In the genomic region with DNA sequence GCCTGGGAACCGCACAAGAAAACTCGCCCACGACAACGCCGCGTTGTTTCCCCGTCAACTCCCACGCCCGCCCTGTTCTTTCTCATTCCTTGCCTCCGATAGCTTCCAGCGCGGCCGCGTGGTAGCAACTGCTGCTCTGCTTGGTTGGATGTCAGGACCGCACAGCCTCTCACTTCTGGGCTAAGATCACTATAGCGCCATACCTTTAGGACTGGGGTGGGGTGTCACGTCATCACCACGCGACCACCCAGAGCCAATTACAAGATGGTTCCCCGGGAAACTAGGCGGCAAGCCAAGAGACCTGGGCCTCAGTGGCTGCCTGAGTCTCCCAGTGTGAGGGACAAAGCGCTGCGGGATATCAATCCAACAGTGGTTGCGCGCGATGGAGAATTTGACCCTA, we compare ENCODE assay signal across 8 mouse cellular contexts. TPM values are rescaled to one million over a fixed set of nuclear protein-coding genes. Genes with fewer than 3 reads are reported as not detected.
DNase-seq lines count a peak whose midpoint lies in the region; ATAC-seq and TF ChIP-seq lines count a peak whose summit lies in the region.

No protein-coding gene starts in this region.

- DNase-seq in adrenal gland, postnatal 4 days (ENCODE audit: low spot score in 2 of 2): peak; percentile 25 to 44
- peak; percentile 87 for DNase-seq in embryonic facial prominence, embryonic 10.5 days (ENCODE audit: low spot score)
- DNase-seq in heart, adult 2 months: peak; percentile 49 to 50
- DNase-seq in kidney, adult 8-10 months: peak; percentile 39 to 51
- peak; percentile 86 for DNase-seq in limb, embryonic 10.5 days (ENCODE audit: low spot score)
- peak; percentile 82 for DNase-seq in stomach, postnatal 0 days (ENCODE audit: low spot score)
- no peak for DNase-seq in spleen, adult 12 weeks (ENCODE audit: low spot score)

- H3K36me3 ChIP-seq in embryonic facial prominence, embryonic 10.5 days (replicated peaks): peaks cover 32% of the 10 kb centered on the region
- peaks cover 3% of the 10 kb centered on the region for H3K36me3 ChIP-seq in heart, adult 2 months (ENCODE audit: control insufficient read depth, insufficient read depth, low read length)
- H3K36me3 ChIP-seq in limb, embryonic 10.5 days: peaks cover 33% of the 10 kb centered on the region
- H3K36me3 ChIP-seq in midbrain, embryonic 15.5 days (replicated peaks): peaks cover 6% of the 10 kb centered on the region; the same call in 1 of the 2 replicates
- 0 out of 2 replicates have a peak, but pooled peaks cover 2% of the 10 kb centered on the region for H3K36me3 ChIP-seq in stomach, postnatal 0 days (ENCODE audit: control insufficient read depth, insufficient read depth, low read length)

- ATAC-seq in midbrain, embryonic 15.5 days (replicated peaks): peak; percentile 38
- ATAC-seq in stomach, postnatal 0 days (ENCODE audit: low FRiP score, low TSS enrichment): peak; percentile 15; the same call in 1 of the 2 replicates

- H3K27me3 ChIP-seq in embryonic facial prominence, embryonic 10.5 days (replicated peaks; ENCODE audit: low read depth, poor library complexity, severe bottlenecking): no peaks in the 10 kb centered on the region
- H3K27me3 ChIP-seq in heart, adult 2 months (ENCODE audit: control insufficient read depth, insufficient read depth, low read length): no peaks in the 10 kb centered on the region
- no peaks in the 10 kb centered on the region for H3K27me3 ChIP-seq in limb, embryonic 10.5 days (ENCODE audit: low read depth, poor library complexity, severe bottlenecking)
- no peaks in the 10 kb centered on the region for H3K27me3 ChIP-seq in midbrain, embryonic 15.5 days (replicated peaks)
- H3K27me3 ChIP-seq in stomach, postnatal 0 days (ENCODE audit: control insufficient read depth, insufficient read depth, low read length): no peaks in the 10 kb centered on the region

- H3K27ac ChIP-seq in embryonic facial prominence, embryonic 10.5 days (replicated peaks): peak overlapping the region; percentile 89
- no peak overlapping the region; the same call in 1 of the 2 replicates for H3K27ac ChIP-seq in heart, adult 2 months
- peak overlapping the region; percentile 75 for H3K27ac ChIP-seq in limb, embryonic 10.5 days
- H3K27ac ChIP-seq in midbrain, embryonic 15.5 days: peak overlapping the region; percentile 68
- peak overlapping the region; percentile 83 for H3K27ac ChIP-seq in stomach, postnatal 0 days (replicated peaks)

- peaks cover 73% of the 10 kb centered on the region for H3K4me1 ChIP-seq in embryonic facial prominence, embryonic 10.5 days
- H3K4me1 ChIP-seq in heart, adult 2 months (ENCODE audit: control insufficient read depth, insufficient read depth, low read length): peaks cover 7% of the 10 kb centered on the region
- peaks cover 61% of the 10 kb centered on the region for H3K4me1 ChIP-seq in limb, embryonic 10.5 days
- H3K4me1 ChIP-seq in midbrain, embryonic 15.5 days: peaks cover 64% of the 10 kb centered on the region
- peaks cover 7% of the 10 kb centered on the region for H3K4me1 ChIP-seq in stomach, postnatal 0 days (replicated peaks; ENCODE audit: control insufficient read depth, insufficient read depth)

- no peaks in the 10 kb centered on the region; the same call in 1 of the 2 replicates for H3K79me2 ChIP-seq in heart, adult 2 months (replicated peaks; ENCODE audit: control insufficient read depth, insufficient read depth, low read length)

- H3K4me2 ChIP-seq in midbrain, embryonic 15.5 days: peak overlapping the region; percentile 50
- H3K4me2 ChIP-seq in stomach, postnatal 0 days (replicated peaks; ENCODE audit: low read depth): peak overlapping the region; percentile 50

- peak overlapping the region; percentile 59 for H3K4me3 ChIP-seq in embryonic facial prominence, embryonic 10.5 days
- peak overlapping the region; percentile 13 for H3K4me3 ChIP-seq in heart, adult 2 months
- peak overlapping the region; percentile 46 for H3K4me3 ChIP-seq in limb, embryonic 10.5 days
- H3K4me3 ChIP-seq in midbrain, embryonic 15.5 days: peak overlapping the region; percentile 44
- H3K4me3 ChIP-seq in stomach, postnatal 0 days (ENCODE audit: low read depth, low read length): peak overlapping the region; percentile 37

- H3K9ac ChIP-seq in heart, adult 2 months (ENCODE audit: low read depth, low read length): peak overlapping the region; percentile 37; the same call in 1 of the 2 replicates
- peak overlapping the region; percentile 14; the same call in 1 of the 2 replicates for H3K9ac ChIP-seq in midbrain, embryonic 15.5 days
- H3K9ac ChIP-seq in stomach, postnatal 0 days (ENCODE audit: low read length): peak overlapping the region; percentile 52

- no peak for TF ChIP-seq EP300 in heart, adult 2 months (IDR thresholded peaks at IDR 0.05; ENCODE audit: insufficient read depth, low read depth, low read length)
- TF ChIP-seq EP300 in stomach, postnatal 0 days (optimal IDR thresholded peaks at IDR 0.05): no peak

- no peaks in the 10 kb centered on the region for H3K9me3 ChIP-seq in embryonic facial prominence, embryonic 10.5 days
- H3K9me3 ChIP-seq in limb, embryonic 10.5 days (replicated peaks): no peaks in the 10 kb centered on the region
- H3K9me3 ChIP-seq in midbrain, embryonic 15.5 days: no peaks in the 10 kb centered on the region
- no peaks in the 10 kb centered on the region for H3K9me3 ChIP-seq in stomach, postnatal 0 days (ENCODE audit: control insufficient read depth, low read length)

- intact Hi-C loops in heart, adult 2 months (cut with DNase I): no loop called here

- 4% methylated on average over 26 of the region's 26 CpGs for WGBS in embryonic facial prominence, embryonic 10.5 days
- 37% methylated on average over 26 of the region's 26 CpGs for WGBS in heart, adult 2 months
- WGBS in limb, embryonic 10.5 days: 6% methylated on average over 26 of the region's 26 CpGs
- 3% methylated on average over 26 of the region's 26 CpGs for WGBS in midbrain, embryonic 15.5 days
- WGBS in stomach, postnatal 0 days: 14% methylated on average over 26 of the region's 26 CpGs

- no peak for TF ChIP-seq CTCF in heart, adult 2 months (IDR thresholded peaks at IDR 0.05)
- no peak for TF ChIP-seq CTCF in stomach, postnatal 0 days (IDR thresholded peaks at IDR 0.05; ENCODE audit: low read depth)

- no peak for TF ChIP-seq POLR2A in heart, adult 2 months (IDR thresholded peaks at IDR 0.05; ENCODE audit: insufficient read depth, low read depth, low read length)

RNA-seq across cellular contexts. Expression of a gene that starts 3.0 kb away (rescaled TPM):
- 10 to 100 TPM; 35.5 to 39.9 TPM for total RNA-seq in adrenal gland, postnatal 4 days (2021)
- 25.6 and 28.1 TPM in 2 replicates for polyA plus RNA-seq in embryonic facial prominence, embryonic 10.5 days (2016; fragmentation: Nextera tagmentation; extraction: Ambion mirVana)
- 10 to 100 TPM; 22.0 to 24.0 TPM for total RNA-seq in heart, adult 2 months (2021)
- polyA plus RNA-seq in heart, adult 2 months (2012; rRNA removed): 8.0 and 12.5 TPM in 2 replicates
- polyA plus RNA-seq in limb, embryonic 10.5 days (2016; fragmentation: Nextera tagmentation; extraction: Ambion mirVana): 24.3 and 27.7 TPM in 2 replicates
- polyA plus RNA-seq in midbrain, embryonic 15.5 days (2015; fragmentation: Nextera tagmentation; extraction: Ambion mirVana): 14.8 and 15.3 TPM in 2 replicates
- 8.0 and 9.4 TPM in 2 replicates for polyA plus RNA-seq in stomach, postnatal 0 days (2015; fragmentation: Nextera tagmentation; extraction: Ambion mirVana)

RNA-seq across cellular contexts. Expression of a gene that starts 5.4 kb away (rescaled TPM):
- total RNA-seq in adrenal gland, postnatal 4 days (2021): 10 to 100 TPM; 24.1 to 28.1 TPM
- polyA plus RNA-seq in embryonic facial prominence, embryonic 10.5 days (2016; fragmentation: Nextera tagmentation; extraction: Ambion mirVana): 142 and 154 TPM in 2 replicates
- 1 to 10 TPM; 6.4 to 8.7 TPM for total RNA-seq in heart, adult 2 months (2021)
- polyA plus RNA-seq in heart, adult 2 months (2012; rRNA removed): 9.0 and 13.1 TPM in 2 replicates
- polyA plus RNA-seq in limb, embryonic 10.5 days (2016; fragmentation: Nextera tagmentation; extraction: Ambion mirVana): 140 and 146 TPM in 2 replicates
- polyA plus RNA-seq in midbrain, embryonic 15.5 days (2015; fragmentation: Nextera tagmentation; extraction: Ambion mirVana): 37.4 and 39.5 TPM in 2 replicates
- polyA plus RNA-seq in stomach, postnatal 0 days (2015; fragmentation: Nextera tagmentation; extraction: Ambion mirVana): 54.4 and 57.1 TPM in 2 replicates

RNA-seq across cellular contexts. Expression of a gene that starts 54.5 kb away (rescaled TPM):
- 10 to 100 TPM; 12.4 to 14.0 TPM for total RNA-seq in adrenal gland, postnatal 4 days (2021)
- 5.7 and 6.0 TPM in 2 replicates for polyA plus RNA-seq in embryonic facial prominence, embryonic 10.5 days (2016; fragmentation: Nextera tagmentation; extraction: Ambion mirVana)
- 1 to 10 TPM; 1.1 to 1.3 TPM for total RNA-seq in heart, adult 2 months (2021)
- 0.88 and 1.8 TPM in 2 replicates for polyA plus RNA-seq in heart, adult 2 months (2012; rRNA removed)
- polyA plus RNA-seq in limb, embryonic 10.5 days (2016; fragmentation: Nextera tagmentation; extraction: Ambion mirVana): 3.3 and 3.8 TPM in 2 replicates
- 83.2 and 85.2 TPM in 2 replicates for polyA plus RNA-seq in midbrain, embryonic 15.5 days (2015; fragmentation: Nextera tagmentation; extraction: Ambion mirVana)
- polyA plus RNA-seq in stomach, postnatal 0 days (2015; fragmentation: Nextera tagmentation; extraction: Ambion mirVana): 2.2 and 2.4 TPM in 2 replicates

Comparison
In these comparisons a context has a peak if more than half of its experiments do, and no peak if none do; other contexts are left out.
1. RNA of a gene that starts 54.5 kb away (polyA plus RNA-seq): 83.2 to 85.2 TPM in midbrain, embryonic 15.5 days; 5.7 to 6.0 TPM in embryonic facial prominence, embryonic 10.5 days, 3.3 to 3.8 TPM in limb, embryonic 10.5 days, 2.2 to 2.4 TPM in stomach, postnatal 0 days and 0.88 to 1.8 TPM in heart, adult 2 months; every median in the first group is over 10 times any median in the second.
2. Peak in every context shown above with its lines, with median percentiles within 50 percentile points of each other: H3K4me3 ChIP-seq and H3K9ac ChIP-seq.